Mouse (Mus musculus): ENCODE data around the gene Nlrp4c. TPM values are rescaled to one million over a fixed set of nuclear protein-coding genes. Genes with fewer than 3 reads are reported as not detected.
"Not testable (repeated sequence)": the region's sequence is repeated elsewhere in the genome, so short reads cannot be mapped to it uniquely, and the experiment has no call there.

Nlrp4c gene
- not detected in 2 replicates for total RNA-seq (2014; rRNA removed)
- not detected in 2 replicates for polyA plus RNA-seq (2015; fragmentation: Nextera tagmentation; extraction: Ambion mirVana)

GRCm38 (mm10) chr7:6044861-6045260 is at the start of gene Nlrp4c:
TSS of gene Nlrp4c (plus strand) at chr7:6045161.
- H3K27ac ChIP-seq (ENCODE audit: low read depth, low read length) = no peak within 1 kb of the TSS
- no peak within 1 kb of the TSS for H3K9ac ChIP-seq (replicated peaks; ENCODE audit: low read length, poor library complexity, severe bottlenecking)
- H3K9me3 ChIP-seq (ENCODE audit: low read length) = peaks cover 13% of the 10 kb centered on the region; the same call in 1 of the 2 replicates
- no peak for TF ChIP-seq CTCF (IDR thresholded peaks at IDR 0.05)
- H3K4me3 ChIP-seq (ENCODE audit: low read depth, low read length) = no peak within 1 kb of the TSS
- WGBS = 86% methylated on average over 11 of the region's 11 CpGs
- H3K4me1 ChIP-seq (ENCODE audit: insufficient read depth, low read length) = no peaks in the 10 kb centered on the region
- DNase-seq (ENCODE audit: low spot score) (no peak), ATAC-seq (ENCODE audit: low FRiP score) (no peak)
- no peak within 1 kb of the TSS for H3K4me2 ChIP-seq (ENCODE audit: low read depth, low read length, poor library complexity, severe bottlenecking)
- no peaks in the 10 kb centered on the region for H3K36me3 ChIP-seq (ENCODE audit: insufficient read depth, low read length)
- no peaks in the 10 kb centered on the region for H3K27me3 ChIP-seq (ENCODE audit: insufficient read depth, low read length)

GRCm38 (mm10) chr7:6010910-6011309 is 34.1 kb upstream of the Nlrp4c start, which contains the start of gene Vmn1r65:
TSS of gene Vmn1r65 (minus strand) at chr7:6011010.
- Histone ChIP-seq H3K9me3 (ENCODE audit: low read length) (peaks cover 16% of the 10 kb centered on the region), H3K27ac (ENCODE audit: low read depth, low read length) (no peak within 1 kb of the TSS), H3K4me2 (ENCODE audit: low read depth, low read length, poor library complexity, severe bottlenecking) (no peak within 1 kb of the TSS), H3K4me3 (ENCODE audit: low read depth, low read length) (no peak within 1 kb of the TSS), H3K27me3 (ENCODE audit: insufficient read depth, low read length) (no peaks in the 10 kb centered on the region), H3K4me1 (ENCODE audit: insufficient read depth, low read length) (no peaks in the 10 kb centered on the region), H3K36me3 (ENCODE audit: insufficient read depth, low read length) (no peaks in the 10 kb centered on the region), H3K9ac (replicated peaks; ENCODE audit: low read length, poor library complexity, severe bottlenecking) (no peak within 1 kb of the TSS)
- DNase-seq (ENCODE audit: low spot score) (no peak), ATAC-seq (ENCODE audit: low FRiP score) (no peak)
- TF ChIP-seq CTCF (IDR thresholded peaks at IDR 0.05) = no peak
- WGBS = 91% methylated on average over 1 of the region's 1 CpGs

- no peaks in the 10 kb centered on the region for H3K27me3 ChIP-seq (ENCODE audit: insufficient read depth, low read length)
- TF ChIP-seq CTCF (IDR thresholded peaks at IDR 0.05) = no peak
- H3K4me2 ChIP-seq (ENCODE audit: low read depth, low read length, poor library complexity, severe bottlenecking) = no peak overlapping the region
- no peaks in the 10 kb centered on the region for H3K4me1 ChIP-seq (ENCODE audit: insufficient read depth, low read length)
- H3K36me3 ChIP-seq (ENCODE audit: insufficient read depth, low read length) = no peaks in the 10 kb centered on the region
- WGBS = 86% methylated on average over 3 of the region's 3 CpGs
- H3K9ac ChIP-seq (replicated peaks; ENCODE audit: low read length, poor library complexity, severe bottlenecking) = no peak overlapping the region
- H3K9me3 ChIP-seq (ENCODE audit: low read length) = no peaks in the 10 kb centered on the region
- H3K27ac ChIP-seq (ENCODE audit: low read depth, low read length) = no peak overlapping the region
- ATAC-seq (ENCODE audit: low FRiP score) (no peak), DNase-seq (ENCODE audit: low spot score) (no peak)
- no peak overlapping the region for H3K4me3 ChIP-seq (ENCODE audit: low read depth, low read length)
These were observed 74.5 kb downstream of the Nlrp4c start for GRCm38 (mm10) chr7:6119501-6119900.

- not testable (repeated sequence) for H3K4me1 ChIP-seq (ENCODE audit: insufficient read depth, low read length); H3K36me3 ChIP-seq (ENCODE audit: insufficient read depth, low read length); H3K4me2 ChIP-seq (ENCODE audit: low read depth, low read length, poor library complexity, severe bottlenecking); H3K9ac ChIP-seq (replicated peaks; ENCODE audit: low read length, poor library complexity, severe bottlenecking); H3K9me3 ChIP-seq (ENCODE audit: low read length); DNase-seq (ENCODE audit: low spot score); ATAC-seq (ENCODE audit: low FRiP score); H3K27ac ChIP-seq (ENCODE audit: low read depth, low read length); H3K4me3 ChIP-seq (ENCODE audit: low read depth, low read length); H3K27me3 ChIP-seq (ENCODE audit: insufficient read depth, low read length)
- WGBS = 78% methylated on average over 2 of the region's 2 CpGs
These were observed 75.1 kb downstream of the Nlrp4c start for GRCm38 (mm10) chr7:6120104-6120503.

- WGBS = 80% methylated on average over 1 of the region's 1 CpGs
- H3K4me1 ChIP-seq (ENCODE audit: insufficient read depth, low read length); H3K27me3 ChIP-seq (ENCODE audit: insufficient read depth, low read length); H3K4me2 ChIP-seq (ENCODE audit: low read depth, low read length, poor library complexity, severe bottlenecking); H3K36me3 ChIP-seq (ENCODE audit: insufficient read depth, low read length); H3K9me3 ChIP-seq (ENCODE audit: low read length); DNase-seq (ENCODE audit: low spot score); H3K27ac ChIP-seq (ENCODE audit: low read depth, low read length); H3K4me3 ChIP-seq (ENCODE audit: low read depth, low read length); H3K9ac ChIP-seq (replicated peaks; ENCODE audit: low read length, poor library complexity, severe bottlenecking); ATAC-seq (ENCODE audit: low FRiP score): not testable (repeated sequence)
These were observed 76.2 kb downstream of the Nlrp4c start for GRCm38 (mm10) chr7:6121128-6121527.

- DNase-seq (ENCODE audit: low spot score) = peak; percentile 91
- ATAC-seq (ENCODE audit: low FRiP score) = peak; percentile 80
- no peaks in the 10 kb centered on the region; the same call in 1 of the 2 replicates for H3K4me1 ChIP-seq (ENCODE audit: insufficient read depth, low read length)
- no peak overlapping the region for H3K4me3 ChIP-seq (ENCODE audit: low read depth, low read length)
- no peak overlapping the region for H3K4me2 ChIP-seq (ENCODE audit: low read depth, low read length, poor library complexity, severe bottlenecking)
- 0 out of 2 replicates have a peak, but pooled peaks cover under 1% of the 10 kb centered on the region for H3K9me3 ChIP-seq (ENCODE audit: low read length)
- 37% methylated on average over 7 of the region's 7 CpGs for WGBS
- H3K27me3 ChIP-seq (ENCODE audit: insufficient read depth, low read length) = no peaks in the 10 kb centered on the region
- TF ChIP-seq CTCF (IDR thresholded peaks at IDR 0.05) = peak; percentile 97
- H3K27ac ChIP-seq (ENCODE audit: low read depth, low read length) = peak overlapping the region; percentile 71; the same call in 1 of the 2 replicates
- H3K9ac ChIP-seq (replicated peaks; ENCODE audit: low read length, poor library complexity, severe bottlenecking) = no peak overlapping the region
- H3K36me3 ChIP-seq (ENCODE audit: insufficient read depth, low read length) = peaks cover 4% of the 10 kb centered on the region
These were observed 81.9 kb downstream of the Nlrp4c start for GRCm38 (mm10) chr7:6126690-6127448.

Data from midbrain, postnatal 0 days (tissue).